Comparison of ENCODE assay signal across 21 mouse cellular contexts in genomic region chr9:72189867-72190266, GRCm38 (mm10).
DNase-seq lines count a peak whose midpoint lies in the region; ATAC-seq lines count a peak whose summit lies in the region.
"Had no signal": no experiment of that assay in that cellular context is flagged by ENCODE, and none has a peak within 500 bp of the region (broad histone marks: within the 10 kb centered on the region; RNA-seq: fewer than 3 reads in every experiment).

No protein-coding gene starts in this region.

- peak; percentile 47; the same call in 1 of the 2 replicates for ATAC-seq in embryonic facial prominence, embryonic 14.5 days (ENCODE audit: low read depth)
- ATAC-seq: forebrain, embryonic 13.5 days; lung, postnatal 0 days; midbrain, embryonic 13.5 days; Patski had no signal

- no peaks in the 10 kb centered on the region for H3K27me3 ChIP-seq in embryonic facial prominence, embryonic 14.5 days (replicated peaks; ENCODE audit: control insufficient read depth, insufficient read depth, low read length)
- no peaks in the 10 kb centered on the region for H3K27me3 ChIP-seq in embryonic facial prominence, embryonic 10.5 days (replicated peaks; ENCODE audit: low read depth, poor library complexity, severe bottlenecking)
- H3K27me3 ChIP-seq: forebrain, embryonic 13.5 days; midbrain, embryonic 13.5 days; neural tube, embryonic 13.5 days; Patski had no signal

- WGBS in embryonic facial prominence, embryonic 14.5 days = 67% methylated on average over 7 of the region's 7 CpGs
- WGBS in embryonic facial prominence, embryonic 10.5 days = 84% methylated on average over 7 of the region's 7 CpGs

- intact Hi-C loops in gastrocnemius, postnatal 36 days (cut with DNase I) = loop anchor here (5.0 kb wide), 3 partner anchors 58 to 548 kb away; no protein-coding TSS in a partner anchor

- H3K4me3 ChIP-seq in embryonic facial prominence, embryonic 14.5 days (ENCODE audit: low read depth, low read length) = no peak overlapping the region
- H3K4me3 ChIP-seq in embryonic facial prominence, embryonic 10.5 days = no peak overlapping the region
- H3K4me3 ChIP-seq: forebrain, embryonic 13.5 days; heart, adult 2 months; hindbrain, embryonic 10.5 days; midbrain, embryonic 13.5 days; neural tube, embryonic 13.5 days had no signal

- H3K4me2 ChIP-seq in embryonic facial prominence, embryonic 14.5 days (ENCODE audit: low read depth, low read length) = no peak overlapping the region
- H3K4me2 ChIP-seq: forebrain, embryonic 13.5 days; midbrain, embryonic 13.5 days; neural tube, embryonic 13.5 days had no signal

- H3K36me3 ChIP-seq in embryonic facial prominence, embryonic 14.5 days (ENCODE audit: control insufficient read depth, insufficient read depth, low read length) = no peaks in the 10 kb centered on the region
- H3K36me3 ChIP-seq in embryonic facial prominence, embryonic 10.5 days (replicated peaks) = no peaks in the 10 kb centered on the region
- H3K36me3 ChIP-seq: hindbrain, embryonic 10.5 days; midbrain, embryonic 13.5 days; neural tube, embryonic 13.5 days had no signal

- no peak overlapping the region for H3K9ac ChIP-seq in embryonic facial prominence, embryonic 14.5 days (ENCODE audit: low read depth, low read length)
- H3K9ac ChIP-seq: forebrain, embryonic 13.5 days; midbrain, embryonic 13.5 days; neural tube, embryonic 13.5 days had no signal

- no peaks in the 10 kb centered on the region for H3K9me3 ChIP-seq in embryonic facial prominence, embryonic 14.5 days (ENCODE audit: control insufficient read depth, low read length)
- no peaks in the 10 kb centered on the region for H3K9me3 ChIP-seq in embryonic facial prominence, embryonic 10.5 days
- H3K9me3 ChIP-seq: forebrain, embryonic 13.5 days; hindbrain, embryonic 10.5 days; midbrain, embryonic 13.5 days; neural tube, embryonic 13.5 days had no signal

- peaks cover 9% of the 10 kb centered on the region; the same call in 1 of the 2 replicates for H3K4me1 ChIP-seq in embryonic facial prominence, embryonic 14.5 days (ENCODE audit: control insufficient read depth, insufficient read depth, low read length)
- peaks cover 9% of the 10 kb centered on the region for H3K4me1 ChIP-seq in embryonic facial prominence, embryonic 10.5 days
- H3K4me1 ChIP-seq: forebrain, embryonic 13.5 days; midbrain, embryonic 13.5 days; neural tube, embryonic 13.5 days had no signal

- DNase-seq in embryonic facial prominence, embryonic 14.5 days (ENCODE audit: low spot score) = peak; percentile 59
- DNase-seq in embryonic facial prominence, embryonic 10.5 days (ENCODE audit: low spot score) = no peak
- peak; percentile 46 for DNase-seq in 3134 (ENCODE audit: extremely low read depth, insufficient read length, low spot score)
- peak; percentile 63 for DNase-seq in NIH3T3 (ENCODE audit: low read depth)
- peak; percentile 34 to 47 for DNase-seq in gastrocnemius, postnatal 36 days
- DNase-seq in embryo, embryonic 10.5 days (ENCODE audit: low spot score) = no peak
- no peak for DNase-seq in right cerebral cortex, adult 2 months (ENCODE audit: low spot score in 2 of 2)
- DNase-seq: cerebellum, postnatal 14 days; embryo, embryonic 11 days; kidney, adult 18-20 months; liver; right cerebral cortex, adult 18-20 months; thymus, postnatal 14 days had no signal

- H3K27ac ChIP-seq in embryonic facial prominence, embryonic 14.5 days (replicated peaks; ENCODE audit: low read depth, low read length) = no peak overlapping the region
- no peak overlapping the region for H3K27ac ChIP-seq in embryonic facial prominence, embryonic 10.5 days (replicated peaks)
- H3K27ac ChIP-seq: forebrain, embryonic 13.5 days; heart, adult 2 months; hindbrain, embryonic 10.5 days; kidney, postnatal 0 days; midbrain, embryonic 13.5 days; neural tube, embryonic 13.5 days had no signal

Comparison
In these comparisons a context has a peak if more than half of its experiments do, and no peak if none do; other contexts are left out.
1. DNase-seq: peak in embryonic facial prominence, embryonic 14.5 days (single experiment), 3134 (single experiment), NIH3T3 (single experiment) and gastrocnemius, postnatal 36 days (2 of 2); none in embryonic facial prominence, embryonic 10.5 days (single experiment), embryo, embryonic 10.5 days (single experiment) and right cerebral cortex, adult 2 months (0 of 2).